Comparison of ENCODE assay signal across 12 mouse cellular contexts in the genomic region with DNA sequence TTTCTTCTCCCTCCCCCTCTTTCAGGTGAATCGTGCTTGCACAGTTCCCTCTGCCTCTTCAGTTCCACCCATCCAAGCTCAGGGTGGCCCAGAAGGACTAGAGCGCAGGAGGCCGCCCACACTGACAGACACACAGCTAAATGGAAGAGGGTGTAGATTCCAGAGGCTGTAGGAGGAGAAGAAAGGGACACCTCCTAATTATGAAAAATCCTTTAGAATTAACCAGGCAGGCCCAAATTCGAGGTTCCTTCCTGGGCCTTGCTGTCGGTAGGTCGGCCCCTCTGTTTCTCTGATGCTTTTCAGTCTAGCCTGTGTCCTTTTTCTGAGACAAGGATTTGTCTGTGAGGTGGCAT. TPM values are rescaled to one million over a fixed set of nuclear protein-coding genes. Genes with fewer than 3 reads are reported as not detected.
A peak's percentile ranks its signal among the peaks of the same experiment; 100 is the strongest.
DNase-seq lines count a peak whose midpoint lies in the region; ATAC-seq and TF ChIP-seq lines count a peak whose summit lies in the region.
"Had no signal": no experiment of that assay in that cellular context is flagged by ENCODE, and none has a peak within 500 bp of the region (broad histone marks: within the 10 kb centered on the region; RNA-seq: fewer than 3 reads in every experiment).

No protein-coding gene starts in this region.

- H3K4me2 ChIP-seq in hindbrain, embryonic 15.5 days: peak overlapping the region; percentile 87
- H3K4me2 ChIP-seq in neural tube, embryonic 14.5 days (ENCODE audit: low read depth, low read length): peak overlapping the region; percentile 94
- H3K4me2 ChIP-seq in liver, embryonic 11.5 days: no peak overlapping the region
- H3K4me2 ChIP-seq: liver, embryonic 15.5 days had no signal

- intact Hi-C loops in left cerebral cortex, adult 2 months (cut with DNase I): no loop called here
- intact Hi-C loops in left cerebral cortex, postnatal 4 days (cut with DNase I): no loop called here

- peaks cover 100% of the 10 kb centered on the region for H3K27me3 ChIP-seq in forebrain, embryonic 10.5 days (ENCODE audit: poor library complexity, severe bottlenecking)
- H3K27me3 ChIP-seq in hindbrain, embryonic 15.5 days: no peaks in the 10 kb centered on the region
- no peaks in the 10 kb centered on the region; the same call in 1 of the 2 replicates for H3K27me3 ChIP-seq in neural tube, embryonic 14.5 days (ENCODE audit: control insufficient read depth, insufficient read depth, low read length)
- H3K27me3 ChIP-seq in liver, embryonic 11.5 days (replicated peaks; ENCODE audit: control insufficient read depth, insufficient read depth, low read length): peaks cover 100% of the 10 kb centered on the region

- peak overlapping the region; percentile 99 for H3K9ac ChIP-seq in hindbrain, embryonic 15.5 days
- peak overlapping the region; percentile 99 for H3K9ac ChIP-seq in neural tube, embryonic 14.5 days (replicated peaks; ENCODE audit: low read depth, low read length)
- no peak overlapping the region for H3K9ac ChIP-seq in liver, embryonic 11.5 days (ENCODE audit: low read depth, low read length)
- H3K9ac ChIP-seq: liver, embryonic 15.5 days had no signal

- peaks cover 86% of the 10 kb centered on the region for H3K4me1 ChIP-seq in forebrain, embryonic 10.5 days
- H3K4me1 ChIP-seq in hindbrain, embryonic 15.5 days (replicated peaks): peaks cover 49% of the 10 kb centered on the region
- H3K4me1 ChIP-seq in neural tube, embryonic 14.5 days (ENCODE audit: control insufficient read depth, insufficient read depth, low read length): peaks cover 15% of the 10 kb centered on the region; the same call in 1 of the 2 replicates
- peaks cover 4% of the 10 kb centered on the region; the same call in 1 of the 2 replicates for H3K4me1 ChIP-seq in liver, embryonic 11.5 days (replicated peaks; ENCODE audit: control insufficient read depth, insufficient read depth, low read length)

- peaks cover 65% of the 10 kb centered on the region for H3K36me3 ChIP-seq in forebrain, embryonic 10.5 days (replicated peaks)
- no peaks in the 10 kb centered on the region for H3K36me3 ChIP-seq in hindbrain, embryonic 15.5 days
- H3K36me3 ChIP-seq in neural tube, embryonic 14.5 days (ENCODE audit: control insufficient read depth, insufficient read depth, low read length): no peaks in the 10 kb centered on the region
- H3K36me3 ChIP-seq in liver, embryonic 11.5 days (ENCODE audit: control insufficient read depth, insufficient read depth, low read length): no peaks in the 10 kb centered on the region
- H3K36me3 ChIP-seq: liver, embryonic 15.5 days had no signal

- peak overlapping the region; percentile 98 for H3K27ac ChIP-seq in left cerebral cortex, adult 2 months
- H3K27ac ChIP-seq in forebrain, embryonic 10.5 days: peak overlapping the region; percentile 98
- H3K27ac ChIP-seq in hindbrain, embryonic 15.5 days (replicated peaks): peak overlapping the region; percentile 97
- peak overlapping the region; percentile 99 for H3K27ac ChIP-seq in neural tube, embryonic 14.5 days (ENCODE audit: low read depth, low read length)
- H3K27ac ChIP-seq in liver, embryonic 11.5 days (ENCODE audit: low read depth, low read length): no peak overlapping the region
- H3K27ac ChIP-seq: liver, embryonic 15.5 days had no signal

- no peak for ATAC-seq in hindbrain, embryonic 15.5 days (ENCODE audit: low FRiP score, low read depth)
- no peak for ATAC-seq in neural tube, embryonic 14.5 days (ENCODE audit: low read depth)
- no peak for ATAC-seq in liver, embryonic 11.5 days (replicated peaks; ENCODE audit: low FRiP score)
- ATAC-seq: Patski had no signal

- peak in 1 of 2 experiments; percentile 47 for DNase-seq in left cerebral cortex, adult 2 months (ENCODE audit: extremely low spot score in 1 of 2, low spot score in 2 of 2)
- no peak for DNase-seq in left cerebral cortex, postnatal 4 days
- no peak for DNase-seq in forebrain, embryonic 10.5 days (ENCODE audit: extremely low spot score, low spot score)
- no peak for DNase-seq in liver, embryonic 11.5 days (ENCODE audit: low spot score)
- DNase-seq in heart, adult 8-10 months (ENCODE audit: low spot score): no peak
- DNase-seq in ovary, postnatal 36 days (ENCODE audit: low spot score): no peak
- DNase-seq: adrenal gland, adult 8-10 months; kidney, adult 8-10 months had no signal

- no peak for TF ChIP-seq CTCF in left cerebral cortex, adult 2 months (IDR thresholded peaks at IDR 0.05)

- WGBS in forebrain, embryonic 10.5 days: 4% methylated on average over 6 of the region's 6 CpGs
- 11% methylated on average over 6 of the region's 6 CpGs for WGBS in hindbrain, embryonic 15.5 days
- 6% methylated on average over 6 of the region's 6 CpGs for WGBS in neural tube, embryonic 14.5 days
- WGBS in liver, embryonic 11.5 days: 12% methylated on average over 6 of the region's 6 CpGs

- H3K4me3 ChIP-seq in left cerebral cortex, adult 2 months: peak overlapping the region; percentile 88
- peak overlapping the region; percentile 86 for H3K4me3 ChIP-seq in forebrain, embryonic 10.5 days
- H3K4me3 ChIP-seq in hindbrain, embryonic 15.5 days: peak overlapping the region; percentile 90
- H3K4me3 ChIP-seq in neural tube, embryonic 14.5 days (ENCODE audit: low read depth, low read length): peak overlapping the region; percentile 90
- H3K4me3 ChIP-seq in liver, embryonic 11.5 days (ENCODE audit: low read depth, low read length): no peak overlapping the region
- H3K4me3 ChIP-seq: liver, embryonic 15.5 days had no signal

- no peaks in the 10 kb centered on the region for H3K9me3 ChIP-seq in forebrain, embryonic 10.5 days
- H3K9me3 ChIP-seq in hindbrain, embryonic 15.5 days: no peaks in the 10 kb centered on the region
- H3K9me3 ChIP-seq in neural tube, embryonic 14.5 days (ENCODE audit: control insufficient read depth, low read length): no peaks in the 10 kb centered on the region
- H3K9me3 ChIP-seq in liver, embryonic 11.5 days (ENCODE audit: control insufficient read depth, low read length): no peaks in the 10 kb centered on the region
- H3K9me3 ChIP-seq: liver, embryonic 15.5 days had no signal

RNA-seq across cellular contexts. Expression of a gene that starts 36.9 kb away (rescaled TPM):
- total RNA-seq in left cerebral cortex, adult 2 months (2021): 100 to 1,000 TPM in 1 of 2 experiments, 10 to 100 TPM in 1; 86.7 to 100 TPM
- 10 to 100 TPM; 75.8 to 80.6 TPM for total RNA-seq in left cerebral cortex, postnatal 4 days (2021)
- 42.1 and 46.4 TPM in 2 replicates for polyA plus RNA-seq in forebrain, embryonic 10.5 days (2016; fragmentation: Nextera tagmentation; extraction: Ambion mirVana)
- polyA plus RNA-seq in hindbrain, embryonic 15.5 days (2015; fragmentation: Nextera tagmentation; extraction: Ambion mirVana): 26.5 and 27.0 TPM in 2 replicates
- 23.0 and 30.5 TPM in 2 replicates for polyA plus RNA-seq in neural tube, embryonic 14.5 days (2014; fragmentation: Nextera tagmentation; extraction: Ambion mirVana)
- polyA plus RNA-seq in liver, embryonic 11.5 days (2014; fragmentation: Nextera tagmentation; extraction: Ambion mirVana): 39.8 and 41.1 TPM in 2 replicates
- total RNA-seq in heart, adult 8-10 months (2022): 10 to 100 TPM; 65.9 to 72.3 (median 69.9) TPM
